Mouse (Mus musculus) heart, embryonic 16.5 days (tissue): ENCODE data around the gene Vti1a. TPM values are rescaled to one million over a fixed set of nuclear protein-coding genes. Genes with fewer than 3 reads are reported as not detected.

ENCODE experiments used
- ATAC-seq: fragments of 200-750 bp; cut with Nextera tagmentation; replicated peaks from 2 replicates; pipeline ENCODE4 v1.8.0; 2017; ENCODE audit warnings: moderate number of reproducible peaks; ENCODE audit not compliant: insufficient read depth, low FRiP score; ENCODE audit errors: extremely low read depth
- H3K27ac ChIP-seq: fragments of 300-500 bp; sonication (generic); 2 replicates; pipeline ENCODE4 v1.5.1; 2014; ENCODE audit warnings: mild to moderate bottlenecking, low read length, control low read depth, moderate library complexity
- H3K27me3 ChIP-seq: fragments of 300-500 bp; sonication (generic); 2 replicates; pipeline ENCODE4 v1.6.1; 2014; ENCODE audit warnings: low read length, mixed read lengths; ENCODE audit not compliant: control insufficient read depth, insufficient read depth
- H3K36me3 ChIP-seq: fragments of 300-500 bp; sonication (generic); 2 replicates; pipeline ENCODE4 v1.6.1; 2014; ENCODE audit not compliant: control insufficient read depth, insufficient read depth
- H3K4me1 ChIP-seq: fragments of 300-500 bp; sonication (generic); 2 replicates; pipeline ENCODE4 v1.6.1; 2014; ENCODE audit warnings: low read length, mixed read lengths; ENCODE audit not compliant: control insufficient read depth, insufficient read depth
- H3K4me2 ChIP-seq: fragments of 300-500 bp; sonication (generic); 2 replicates; pipeline ENCODE4 v1.6.1; 2014; ENCODE audit warnings: low read depth, mild to moderate bottlenecking, control low read depth, low read length
- H3K4me3 ChIP-seq: fragments of 300-500 bp; sonication (generic); 2 replicates; pipeline ENCODE4 v1.5.1; 2014; ENCODE audit warnings: mild to moderate bottlenecking, control low read depth, low read length
- H3K9ac ChIP-seq: fragments of 300-500 bp; sonication (generic); 2 replicates; pipeline ENCODE4 v1.6.1; 2014; ENCODE audit warnings: low read length, control low read depth
- H3K9me3 ChIP-seq: fragments of 300-500 bp; sonication (generic); replicated peaks from 2 replicates; pipeline ENCODE4 v1.6.1; 2016; ENCODE audit warnings: low read length; ENCODE audit not compliant: control insufficient read depth
- WGBS: fragments of 180-500 bp; shearing (Covaris S2); extraction: QIAGEN DNeasy Blood & Tissue Kit; methylation state at CpG from one replicate; pipeline ENCODE4 v1.1.7; 2014; 5-methylcytosine and 5-hydroxymethylcytosine counted together
- polyA plus RNA-seq: library from polyadenylated mRNA; unstranded; fragments of >200 nt; fragmentation: Nextera tagmentation; extraction: Ambion mirVana; gene quantifications from 2 replicates; pipeline ENCODE4 v1.2.1, GENCODE M21; 2015

The Vti1a gene
- polyA plus RNA-seq, 1 experiment from 2014 or later = 17.6 TPM

DNA sequence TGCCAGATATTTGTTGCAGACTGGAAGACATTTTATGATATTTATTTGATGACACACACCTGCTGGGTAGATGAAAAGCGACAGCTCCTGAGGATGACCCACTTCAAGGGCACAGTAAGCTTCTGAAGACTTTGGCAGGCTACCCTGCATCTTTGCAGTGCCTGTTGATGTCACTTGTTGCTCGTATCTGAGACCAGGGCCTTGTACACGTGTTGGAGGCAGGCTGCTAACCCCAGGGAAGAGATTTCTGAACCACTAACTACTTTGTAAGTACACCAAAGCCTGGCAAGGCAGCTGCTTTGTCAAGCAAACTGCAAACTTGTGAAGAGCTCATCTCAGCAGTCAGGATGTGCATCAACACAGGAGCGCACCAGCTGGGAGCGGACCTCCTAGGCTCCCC lies 225.5 kb downstream of the Vti1a start:
- Histone ChIP-seq H3K9ac (no peak overlapping the region), H3K27ac (peak overlapping the region; percentile 24; the same call in 1 of the 2 replicates), H3K4me1 (peaks cover 24% of the 10 kb centered on the region), H3K4me2 (no peak overlapping the region), H3K4me3 (no peak overlapping the region), H3K9me3 (no peaks in the 10 kb centered on the region), H3K27me3 (no peaks in the 10 kb centered on the region), H3K36me3 (no peaks in the 10 kb centered on the region)
- ATAC-seq = no peak
- whole genome bisulfite sequencing = 73% methylated on average over 5 of the region's 5 CpGs

DNA sequence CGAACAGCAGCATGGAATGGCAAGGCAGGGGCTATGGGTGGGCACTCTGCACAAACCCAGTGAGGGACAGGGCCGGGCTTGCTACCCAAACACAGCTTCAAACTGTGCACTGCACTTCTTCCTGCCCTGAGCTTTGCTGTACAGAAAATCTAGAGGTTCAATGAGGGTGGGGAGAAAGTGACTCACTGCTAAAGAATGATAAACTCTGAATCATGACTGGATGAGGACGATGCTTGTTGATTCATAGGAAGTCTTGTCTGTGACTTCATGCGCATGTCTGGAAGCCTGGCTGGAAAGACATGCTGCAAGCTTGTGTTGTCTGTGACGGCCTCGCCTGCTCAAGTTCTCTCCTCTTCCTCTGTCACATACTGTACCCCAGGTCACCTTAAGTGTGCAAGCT lies 226.4 kb downstream of the Vti1a start:
- no peak overlapping the region for H3K4me2 ChIP-seq
- WGBS = 45% methylated on average over 6 of the region's 6 CpGs
- H3K4me1 ChIP-seq = peaks cover 23% of the 10 kb centered on the region
- H3K27me3 ChIP-seq = no peaks in the 10 kb centered on the region
- H3K36me3 ChIP-seq = no peaks in the 10 kb centered on the region
- H3K9me3 ChIP-seq = no peaks in the 10 kb centered on the region
- 0 out of 2 replicates have a peak overlapping the region, but pooled peaks have one; percentile 16 for H3K9ac ChIP-seq
- H3K4me3 ChIP-seq = no peak overlapping the region
- no peak overlapping the region; the same call in 1 of the 2 replicates for H3K27ac ChIP-seq
- no peak; the same call in 1 of the 2 replicates for ATAC-seq

DNA sequence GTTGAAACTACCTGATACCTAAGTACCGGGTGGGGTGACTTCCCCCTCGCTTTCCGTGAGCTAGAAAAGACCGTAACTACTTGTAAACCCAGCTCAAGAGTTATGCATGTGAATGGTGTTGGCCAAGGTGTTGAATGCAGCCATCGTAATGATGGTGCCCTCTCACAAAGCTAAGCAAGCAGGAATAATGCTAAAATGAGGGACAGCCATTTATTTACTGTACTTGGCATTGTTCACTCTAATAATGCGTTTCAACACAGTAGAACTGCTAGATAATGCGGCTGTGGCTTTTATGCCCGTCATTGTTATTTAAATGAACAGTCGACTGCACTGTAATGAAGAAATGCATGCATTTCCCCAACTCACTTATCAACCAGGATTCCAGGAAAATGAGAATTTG lies 227.1 kb downstream of the Vti1a start:
- 90% methylated on average over 9 of the region's 9 CpGs for WGBS
- H3K27me3 ChIP-seq = no peaks in the 10 kb centered on the region
- H3K4me2 ChIP-seq = no peak overlapping the region
- H3K36me3 ChIP-seq = no peaks in the 10 kb centered on the region
- no peak overlapping the region for H3K9ac ChIP-seq
- H3K4me1 ChIP-seq = peaks cover 22% of the 10 kb centered on the region
- no peak for ATAC-seq
- no peak overlapping the region for H3K4me3 ChIP-seq
- H3K27ac ChIP-seq = no peak overlapping the region
- no peaks in the 10 kb centered on the region for H3K9me3 ChIP-seq

DNA sequence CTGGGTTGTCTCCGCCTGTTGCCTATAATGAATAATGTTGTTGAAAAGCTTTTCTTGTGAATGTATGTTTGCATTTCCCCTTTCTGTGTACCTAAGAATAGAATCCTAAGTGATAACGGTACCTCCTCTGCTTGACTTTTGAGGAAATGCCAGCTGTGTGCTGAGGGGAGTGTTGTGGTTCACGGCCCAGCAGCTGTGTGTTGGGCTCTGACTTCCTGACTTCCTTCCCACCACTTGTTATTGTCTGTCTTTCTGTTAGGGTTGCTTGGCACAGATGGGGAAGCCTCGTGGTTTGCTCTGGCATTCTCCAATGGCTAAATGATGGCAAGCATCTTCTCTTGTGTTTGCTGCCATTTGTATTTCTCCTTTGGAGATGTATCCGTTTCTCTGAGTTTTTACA lies 228.4 kb downstream of the Vti1a start:
- no peak overlapping the region for H3K4me2 ChIP-seq
- no peak overlapping the region for H3K27ac ChIP-seq
- H3K27me3 ChIP-seq = no peaks in the 10 kb centered on the region
- ATAC-seq = no peak
- no peak overlapping the region for H3K4me3 ChIP-seq
- H3K4me1 ChIP-seq = peaks cover 22% of the 10 kb centered on the region
- H3K36me3 ChIP-seq = no peaks in the 10 kb centered on the region
- H3K9ac ChIP-seq = no peak overlapping the region
- WGBS = 36% methylated on average over 5 of the region's 5 CpGs
- H3K9me3 ChIP-seq = no peaks in the 10 kb centered on the region

DNA sequence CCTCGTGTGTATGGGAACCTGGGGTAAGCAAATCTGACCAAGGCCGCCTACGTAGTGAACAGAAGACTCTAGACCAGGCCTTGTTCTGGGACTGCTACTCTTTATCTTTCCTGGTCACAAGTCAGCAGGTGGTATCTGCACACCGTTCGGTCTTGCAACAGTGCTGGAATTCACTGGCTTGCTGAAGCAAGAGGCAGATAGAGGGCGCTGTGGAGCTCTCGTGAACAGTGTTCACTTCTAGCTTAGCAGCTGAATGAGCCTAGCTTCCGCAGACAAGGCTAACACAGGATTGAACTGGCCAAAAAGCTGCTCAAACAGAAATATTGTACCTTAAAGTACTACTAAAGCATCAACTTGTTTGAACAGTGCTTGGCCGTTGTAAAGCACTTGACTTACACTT lies 229.4 kb downstream of the Vti1a start:
- Histone ChIP-seq H3K4me2 (no peak overlapping the region), H3K27me3 (no peaks in the 10 kb centered on the region), H3K9me3 (no peaks in the 10 kb centered on the region), H3K36me3 (no peaks in the 10 kb centered on the region), H3K9ac (no peak overlapping the region), H3K4me3 (no peak overlapping the region), H3K27ac (no peak overlapping the region), H3K4me1 (peaks cover 22% of the 10 kb centered on the region)
- WGBS = 37% methylated on average over 9 of the region's 9 CpGs
- peak; percentile 61; the same call in 1 of the 2 replicates for ATAC-seq

DNA sequence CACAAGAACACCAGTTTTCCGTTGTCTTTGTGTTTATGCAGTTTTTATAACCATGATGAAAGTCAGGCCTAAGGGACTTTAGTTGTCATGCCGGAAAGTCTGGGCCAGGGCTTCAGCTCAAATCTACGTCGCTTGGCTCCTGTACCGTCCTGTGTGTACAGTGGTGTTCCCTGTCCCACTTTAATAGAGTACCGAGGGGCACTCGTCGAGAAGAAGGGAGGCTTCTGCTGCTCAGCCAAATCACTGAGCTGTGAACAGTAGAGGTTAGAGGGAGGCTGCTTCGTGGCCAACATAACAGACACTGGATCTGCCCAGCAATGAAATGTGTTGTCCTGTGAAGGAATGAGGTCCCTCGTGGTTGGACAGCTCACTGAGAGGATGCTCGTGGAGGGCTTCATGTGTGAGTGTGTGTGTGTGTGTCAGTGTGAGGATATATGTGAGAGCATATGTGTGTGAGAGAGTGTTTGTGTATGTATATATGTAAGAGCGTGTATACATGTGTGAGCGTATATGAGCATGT lies 230.0 kb downstream of the Vti1a start:
- Histone ChIP-seq H3K4me1 (peaks cover 22% of the 10 kb centered on the region), H3K27me3 (no peaks in the 10 kb centered on the region), H3K9ac (no peak overlapping the region), H3K4me2 (no peak overlapping the region), H3K4me3 (no peak overlapping the region), H3K9me3 (no peaks in the 10 kb centered on the region), H3K27ac (no peak overlapping the region), H3K36me3 (no peaks in the 10 kb centered on the region)
- ATAC-seq = no peak
- 78% methylated on average over 13 of the region's 13 CpGs for whole genome bisulfite sequencing

DNA sequence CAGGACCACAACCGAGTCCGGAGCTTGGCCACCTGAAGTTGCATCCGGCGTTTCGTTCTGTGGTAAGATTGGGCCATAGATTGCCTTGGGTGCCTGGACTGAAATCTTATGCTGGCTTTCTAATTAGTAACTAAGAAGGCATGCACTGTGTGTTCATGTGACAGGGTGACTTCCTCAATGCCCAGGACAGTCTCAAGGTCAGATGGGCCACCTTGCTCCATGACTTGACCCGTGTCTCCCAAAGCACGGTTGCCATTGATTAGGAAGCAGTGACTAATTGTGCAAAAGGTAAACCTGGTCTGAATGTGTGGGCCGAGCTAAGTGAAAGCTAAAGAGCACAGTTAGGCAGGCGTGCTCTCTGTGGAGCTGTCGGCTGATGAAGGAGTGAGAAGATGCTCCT lies 232.1 kb downstream of the Vti1a start:
- 84% methylated on average over 10 of the region's 10 CpGs for WGBS
- no peak for ATAC-seq
- Histone ChIP-seq H3K4me1 (peaks cover 21% of the 10 kb centered on the region), H3K4me2 (no peak overlapping the region), H3K36me3 (no peaks in the 10 kb centered on the region), H3K27ac (no peak overlapping the region), H3K9me3 (no peaks in the 10 kb centered on the region), H3K4me3 (no peak overlapping the region), H3K9ac (no peak overlapping the region), H3K27me3 (no peaks in the 10 kb centered on the region)

DNA sequence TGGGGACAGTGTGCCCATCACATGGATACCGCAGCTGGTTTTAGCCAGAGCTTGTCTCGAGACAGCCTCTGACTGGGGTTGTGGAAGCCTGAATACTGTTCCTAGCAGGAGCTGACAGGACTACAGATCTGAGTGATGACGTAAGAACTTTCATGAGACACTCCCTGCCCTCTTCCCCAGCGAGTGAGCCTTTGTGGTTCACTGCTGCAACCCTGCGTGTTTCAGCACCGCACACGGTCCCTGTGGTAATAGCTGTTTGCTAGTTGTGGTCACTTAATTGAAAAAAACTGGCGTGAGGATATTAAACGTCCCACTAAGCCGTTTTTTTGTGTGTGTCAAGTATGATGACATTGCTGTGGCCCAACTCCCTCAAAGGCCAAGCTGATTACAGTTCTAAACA lies 232.6 kb downstream of the Vti1a start:
- Histone ChIP-seq H3K4me1 (peaks cover 21% of the 10 kb centered on the region), H3K9ac (no peak overlapping the region), H3K36me3 (no peaks in the 10 kb centered on the region), H3K9me3 (no peaks in the 10 kb centered on the region), H3K4me3 (no peak overlapping the region), H3K27me3 (0 out of 2 replicates have a peak, but pooled peaks cover 2% of the 10 kb centered on the region), H3K27ac (no peak overlapping the region), H3K4me2 (no peak overlapping the region)
- 58% methylated on average over 10 of the region's 10 CpGs for WGBS
- ATAC-seq = no peak

DNA sequence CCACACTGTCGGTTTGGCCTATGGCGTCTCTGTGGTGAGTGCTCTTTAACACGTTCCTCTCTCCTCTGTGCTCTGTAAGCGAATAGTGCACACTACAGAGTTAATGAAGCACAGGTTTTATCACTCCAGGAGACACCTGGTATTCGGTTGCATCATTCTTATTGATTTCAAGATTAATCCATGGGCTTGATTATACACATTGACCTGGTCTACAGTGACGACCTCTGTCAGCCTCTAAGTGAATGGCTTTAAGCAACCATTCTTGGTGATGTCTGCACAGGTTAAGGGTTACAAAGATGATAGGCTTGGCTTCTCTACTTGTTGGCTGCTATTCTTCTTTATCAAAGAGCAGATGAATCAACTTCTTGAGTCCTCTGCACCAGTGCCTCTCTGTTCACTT lies 234.1 kb downstream of the Vti1a start:
- 0 out of 2 replicates have a peak, but pooled peaks cover 2% of the 10 kb centered on the region for H3K27me3 ChIP-seq
- H3K36me3 ChIP-seq = no peaks in the 10 kb centered on the region
- H3K9me3 ChIP-seq = no peaks in the 10 kb centered on the region
- ATAC-seq = no peak
- no peak overlapping the region for H3K4me3 ChIP-seq
- no peak overlapping the region for H3K9ac ChIP-seq
- WGBS = 85% methylated on average over 6 of the region's 6 CpGs
- no peak overlapping the region for H3K4me2 ChIP-seq
- peaks cover 12% of the 10 kb centered on the region for H3K4me1 ChIP-seq
- H3K27ac ChIP-seq = no peak overlapping the region
